Mouse (Mus musculus): ENCODE data around the gene Nr1h5. TPM values are rescaled to one million over a fixed set of nuclear protein-coding genes. Genes with fewer than 3 reads are reported as not detected.
A peak's percentile ranks its signal among the peaks of the same experiment; 100 is the strongest.

Nr1h5 gene
- 0.07 TPM in 2 replicates for polyA plus RNA-seq (2014; fragmentation: Nextera tagmentation; extraction: Ambion mirVana)

- no peak within 1 kb of the TSS for H3K4me2 ChIP-seq (ENCODE audit: low read length)
- H3K4me3 ChIP-seq (replicated peaks; ENCODE audit: low read depth, low read length) = no peak within 1 kb of the TSS
- 64% methylated on average over 3 of the region's 3 CpGs for WGBS
- H3K36me3 ChIP-seq (ENCODE audit: control insufficient read depth, insufficient read depth, low read length) = no peaks in the 10 kb centered on the region
- ATAC-seq (ENCODE audit: low FRiP score, low TSS enrichment) = no peak
- no peaks in the 10 kb centered on the region for H3K9me3 ChIP-seq (ENCODE audit: control insufficient read depth, low read length)
- H3K27me3 ChIP-seq (ENCODE audit: control insufficient read depth, insufficient read depth, low read length) = no peaks in the 10 kb centered on the region
- H3K9ac ChIP-seq (replicated peaks; ENCODE audit: low read length) = no peak within 1 kb of the TSS
- no peak within 1 kb of the TSS for H3K27ac ChIP-seq (replicated peaks; ENCODE audit: low read depth, low read length)
- no peaks in the 10 kb centered on the region for H3K4me1 ChIP-seq (ENCODE audit: control insufficient read depth, insufficient read depth, low read length)
- no peak for DNase-seq
Observed at GRCm38 (mm10) chr3:102964033-102964432, at the start of gene Nr1h5. Gene Nr1h5 (minus strand): TSS chr3:102964133.

GRCm38 (mm10) chr3:103001595-103001994, 37.7 kb upstream of the Nr1h5 start:
- H3K4me1 ChIP-seq (ENCODE audit: control insufficient read depth, insufficient read depth, low read length) = peaks cover 2% of the 10 kb centered on the region
- H3K4me3 ChIP-seq (replicated peaks; ENCODE audit: low read depth, low read length) = no peak overlapping the region
- H3K27me3 ChIP-seq (ENCODE audit: control insufficient read depth, insufficient read depth, low read length) = no peaks in the 10 kb centered on the region
- WGBS = 93% methylated on average over 7 of the region's 7 CpGs
- H3K36me3 ChIP-seq (ENCODE audit: control insufficient read depth, insufficient read depth, low read length) = peaks cover 75% of the 10 kb centered on the region
- ATAC-seq (ENCODE audit: low FRiP score, low TSS enrichment) (no peak), DNase-seq (no peak)
- H3K9ac ChIP-seq (replicated peaks; ENCODE audit: low read length) = no peak overlapping the region
- H3K4me2 ChIP-seq (ENCODE audit: low read length) = no peak overlapping the region
- H3K27ac ChIP-seq (replicated peaks; ENCODE audit: low read depth, low read length) = no peak overlapping the region
- H3K9me3 ChIP-seq (ENCODE audit: control insufficient read depth, low read length) = no peaks in the 10 kb centered on the region

- H3K4me1 ChIP-seq (ENCODE audit: control insufficient read depth, insufficient read depth, low read length) = peaks cover 7% of the 10 kb centered on the region
- ATAC-seq (ENCODE audit: low FRiP score, low TSS enrichment) (no peak), DNase-seq (no peak)
- H3K4me2 ChIP-seq (ENCODE audit: low read length) = no peak overlapping the region
- H3K36me3 ChIP-seq (ENCODE audit: control insufficient read depth, insufficient read depth, low read length) = peaks cover 42% of the 10 kb centered on the region
- no peaks in the 10 kb centered on the region for H3K9me3 ChIP-seq (ENCODE audit: control insufficient read depth, low read length)
- no peak overlapping the region for H3K9ac ChIP-seq (replicated peaks; ENCODE audit: low read length)
- no peak overlapping the region for H3K4me3 ChIP-seq (replicated peaks; ENCODE audit: low read depth, low read length)
- no peaks in the 10 kb centered on the region for H3K27me3 ChIP-seq (ENCODE audit: control insufficient read depth, insufficient read depth, low read length)
- H3K27ac ChIP-seq (replicated peaks; ENCODE audit: low read depth, low read length) = no peak overlapping the region
- WGBS = 91% methylated on average over 3 of the region's 3 CpGs
Observed at GRCm38 (mm10) chr3:102997591-102997990, 33.7 kb upstream of the Nr1h5 start.

- DNase-seq (no peak), ATAC-seq (ENCODE audit: low FRiP score, low TSS enrichment) (no peak)
- Histone ChIP-seq H3K4me1 (ENCODE audit: control insufficient read depth, insufficient read depth, low read length) (peaks cover 7% of the 10 kb centered on the region), H3K36me3 (ENCODE audit: control insufficient read depth, insufficient read depth, low read length) (peaks cover 37% of the 10 kb centered on the region), H3K4me3 (replicated peaks; ENCODE audit: low read depth, low read length) (no peak overlapping the region), H3K4me2 (ENCODE audit: low read length) (peak overlapping the region; percentile 73; the same call in 1 of the 2 replicates), H3K27me3 (ENCODE audit: control insufficient read depth, insufficient read depth, low read length) (no peaks in the 10 kb centered on the region), H3K9ac (replicated peaks; ENCODE audit: low read length) (no peak overlapping the region), H3K9me3 (ENCODE audit: control insufficient read depth, low read length) (no peaks in the 10 kb centered on the region), H3K27ac (replicated peaks; ENCODE audit: low read depth, low read length) (no peak overlapping the region)
- WGBS = 82% methylated on average over 10 of the region's 10 CpGs
Observed at GRCm38 (mm10) chr3:102997036-102997435, 33.1 kb upstream of the Nr1h5 start.

- Histone ChIP-seq H3K9ac (replicated peaks; ENCODE audit: low read length) (peak within 1 kb of the TSS; percentile 81), H3K4me3 (replicated peaks; ENCODE audit: low read depth, low read length) (peak within 1 kb of the TSS; percentile 67), H3K4me1 (ENCODE audit: control insufficient read depth, insufficient read depth, low read length) (peaks cover 7% of the 10 kb centered on the region), H3K27me3 (ENCODE audit: control insufficient read depth, insufficient read depth, low read length) (no peaks in the 10 kb centered on the region), H3K9me3 (ENCODE audit: control insufficient read depth, low read length) (no peaks in the 10 kb centered on the region), H3K36me3 (ENCODE audit: control insufficient read depth, insufficient read depth, low read length) (peaks cover 25% of the 10 kb centered on the region), H3K4me2 (ENCODE audit: low read length) (peak within 1 kb of the TSS; percentile 73), H3K27ac (replicated peaks; ENCODE audit: low read depth, low read length) (peak within 1 kb of the TSS; percentile 89)
- peak; percentile 98 for ATAC-seq (ENCODE audit: low FRiP score, low TSS enrichment)
- WGBS = under 1% methylated on average over 60 of the region's 60 CpGs
- DNase-seq = peak; percentile 96
Observed at GRCm38 (mm10) chr3:102995605-102996321, 31.8 kb upstream of the Nr1h5 start, which contains the start of gene Sike1. Gene Sike1 (plus strand): TSS chr3:102995708.

GRCm38 (mm10) chr3:102995233-102995604, 31.3 kb upstream of the Nr1h5 start:
- Histone ChIP-seq H3K9ac (replicated peaks; ENCODE audit: low read length) (peak overlapping the region; percentile 81), H3K36me3 (ENCODE audit: control insufficient read depth, insufficient read depth, low read length) (peaks cover 20% of the 10 kb centered on the region), H3K4me1 (ENCODE audit: control insufficient read depth, insufficient read depth, low read length) (peaks cover 7% of the 10 kb centered on the region), H3K27me3 (ENCODE audit: control insufficient read depth, insufficient read depth, low read length) (no peaks in the 10 kb centered on the region), H3K27ac (replicated peaks; ENCODE audit: low read depth, low read length) (peak overlapping the region; percentile 89), H3K9me3 (ENCODE audit: control insufficient read depth, low read length) (no peaks in the 10 kb centered on the region), H3K4me2 (ENCODE audit: low read length) (peak overlapping the region; percentile 73), H3K4me3 (replicated peaks; ENCODE audit: low read depth, low read length) (peak overlapping the region; percentile 67)
- 53% methylated on average over 7 of the region's 7 CpGs for WGBS
- DNase-seq = no peak
- peak; percentile 21 for ATAC-seq (ENCODE audit: low FRiP score, low TSS enrichment)

- peaks cover 7% of the 10 kb centered on the region for H3K4me1 ChIP-seq (ENCODE audit: control insufficient read depth, insufficient read depth, low read length)
- ATAC-seq (ENCODE audit: low FRiP score, low TSS enrichment) (no peak), DNase-seq (no peak)
- no peaks in the 10 kb centered on the region for H3K27me3 ChIP-seq (ENCODE audit: control insufficient read depth, insufficient read depth, low read length)
- no peaks in the 10 kb centered on the region for H3K9me3 ChIP-seq (ENCODE audit: control insufficient read depth, low read length)
- H3K4me3 ChIP-seq (replicated peaks; ENCODE audit: low read depth, low read length) = no peak overlapping the region
- no peak overlapping the region for H3K27ac ChIP-seq (replicated peaks; ENCODE audit: low read depth, low read length)
- WGBS = 53% methylated on average over 3 of the region's 3 CpGs
- no peak overlapping the region for H3K9ac ChIP-seq (replicated peaks; ENCODE audit: low read length)
- H3K4me2 ChIP-seq (ENCODE audit: low read length) = no peak overlapping the region
- no peaks in the 10 kb centered on the region for H3K36me3 ChIP-seq (ENCODE audit: control insufficient read depth, insufficient read depth, low read length)
Observed at GRCm38 (mm10) chr3:102992936-102993335, 29.0 kb upstream of the Nr1h5 start.

- ATAC-seq (ENCODE audit: low FRiP score, low TSS enrichment) = no peak
- H3K4me3 ChIP-seq (replicated peaks; ENCODE audit: low read depth, low read length) = no peak overlapping the region
- H3K27me3 ChIP-seq (ENCODE audit: control insufficient read depth, insufficient read depth, low read length) = no peaks in the 10 kb centered on the region
- H3K4me1 ChIP-seq (ENCODE audit: control insufficient read depth, insufficient read depth, low read length) = no peaks in the 10 kb centered on the region
- H3K36me3 ChIP-seq (ENCODE audit: control insufficient read depth, insufficient read depth, low read length) = no peaks in the 10 kb centered on the region
- H3K27ac ChIP-seq (replicated peaks; ENCODE audit: low read depth, low read length) = no peak overlapping the region
- DNase-seq = no peak
- WGBS = 75% methylated on average over 8 of the region's 8 CpGs
- H3K9me3 ChIP-seq (ENCODE audit: control insufficient read depth, low read length) = no peaks in the 10 kb centered on the region
- no peak overlapping the region for H3K9ac ChIP-seq (replicated peaks; ENCODE audit: low read length)
- no peak overlapping the region for H3K4me2 ChIP-seq (ENCODE audit: low read length)
Observed at GRCm38 (mm10) chr3:102991041-102991440, 27.1 kb upstream of the Nr1h5 start.

GRCm38 (mm10) chr3:102980349-102980736, 16.4 kb upstream of the Nr1h5 start:
- Histone ChIP-seq H3K27me3 (ENCODE audit: control insufficient read depth, insufficient read depth, low read length) (no peaks in the 10 kb centered on the region), H3K9me3 (ENCODE audit: control insufficient read depth, low read length) (no peaks in the 10 kb centered on the region), H3K36me3 (ENCODE audit: control insufficient read depth, insufficient read depth, low read length) (no peaks in the 10 kb centered on the region), H3K4me3 (replicated peaks; ENCODE audit: low read depth, low read length) (0 out of 2 replicates have a peak overlapping the region, but pooled peaks have one; percentile 14), H3K4me2 (ENCODE audit: low read length) (peak overlapping the region; percentile 54), H3K27ac (replicated peaks; ENCODE audit: low read depth, low read length) (peak overlapping the region; percentile 91), H3K4me1 (ENCODE audit: control insufficient read depth, insufficient read depth, low read length) (0 out of 2 replicates have a peak, but pooled peaks cover 8% of the 10 kb centered on the region), H3K9ac (replicated peaks; ENCODE audit: low read length) (peak overlapping the region; percentile 51)
- no peak for DNase-seq
- 0 out of 2 replicates have a peak, but pooled peaks have one; percentile 24 for ATAC-seq (ENCODE audit: low FRiP score, low TSS enrichment)
- WGBS = 11% methylated on average over 3 of the region's 3 CpGs
